Mouse (Mus musculus) spleen, postnatal 14 days (tissue): ENCODE measurements around the gene Tmem231.

Experiments used
- DNase-seq, 2 experiments: peaks; one replicate each; pipeline ENCODE4 v3.0.0; 2021 to 2022; ENCODE audit warnings: low spot score in 2 of 2

Tmem231 gene

DNA sequence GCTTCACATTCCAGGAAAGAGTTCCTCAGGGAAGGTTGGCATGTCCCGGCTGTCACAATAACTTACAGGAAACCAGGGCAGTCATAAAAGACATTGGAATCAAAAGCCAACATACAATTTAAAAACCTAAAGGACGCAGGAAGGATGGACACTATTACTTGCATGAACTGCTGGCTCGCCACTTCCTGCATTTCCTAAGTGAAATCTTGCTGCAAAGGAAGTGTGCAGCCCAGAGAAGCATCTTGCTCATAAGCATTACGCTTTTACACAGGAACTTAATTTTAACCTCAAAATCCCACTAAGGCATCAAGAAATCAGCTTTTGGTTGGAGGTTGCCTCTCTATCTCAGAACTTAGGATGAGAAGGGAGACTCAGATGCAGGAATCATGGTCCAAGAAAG is 70.4 kb downstream of the Tmem231 start:
- no peak for DNase-seq
